Mouse (Mus musculus): Measurements from ENCODE around the gene Nudc. TPM values are rescaled to one million over a fixed set of nuclear protein-coding genes. Genes with fewer than 3 reads are reported as not detected.

Nudc gene
- polyA plus RNA-seq, 1 experiment from 2014 or later = 287 TPM

- H3K27ac ChIP-seq (ENCODE audit: low read depth, low read length) = no peak overlapping the region
Measured at GRCm38 (mm10) chr4:133570066-133570466, 24.3 kb upstream of the Nudc start.

GRCm38 (mm10) chr4:133569291-133570065 lies 23.7 kb upstream of the Nudc start:
- Histone ChIP-seq H3K9me3 (ENCODE audit: control insufficient read depth, low read length) (no peaks in the 10 kb centered on the region), H3K36me3 (ENCODE audit: control insufficient read depth, insufficient read depth, low read length) (no peaks in the 10 kb centered on the region), H3K27me3 (ENCODE audit: control insufficient read depth, insufficient read depth, low read length) (no peaks in the 10 kb centered on the region), H3K4me1 (ENCODE audit: control insufficient read depth, insufficient read depth, low read length) (no peaks in the 10 kb centered on the region), H3K9ac (ENCODE audit: low read depth, low read length) (no peak overlapping the region), H3K4me3 (ENCODE audit: low read length) (no peak overlapping the region), H3K27ac (ENCODE audit: low read depth, low read length) (no peak overlapping the region), H3K4me2 (replicated peaks; ENCODE audit: low read depth, low read length) (peak overlapping the region; percentile 5; the same call in 1 of the 2 replicates)
- no peak for ATAC-seq (ENCODE audit: low FRiP score, low TSS enrichment)
- WGBS = 57% methylated on average over 10 of the region's 10 CpGs

More at GRCm38 (mm10) chr4:133570066-133570466, 24.3 kb upstream of the Nudc start:
- H3K4me2 ChIP-seq (replicated peaks; ENCODE audit: low read depth, low read length) = peak overlapping the region; percentile 5; the same call in 1 of the 2 replicates
- H3K4me3 ChIP-seq (ENCODE audit: low read length) = no peak overlapping the region; the same call in 1 of the 2 replicates
- no peak for ATAC-seq (ENCODE audit: low FRiP score, low TSS enrichment)
- peaks cover under 1% of the 10 kb centered on the region; the same call in 1 of the 2 replicates for H3K4me1 ChIP-seq (ENCODE audit: control insufficient read depth, insufficient read depth, low read length)
- H3K9me3 ChIP-seq (ENCODE audit: control insufficient read depth, low read length) = no peaks in the 10 kb centered on the region
- H3K27me3 ChIP-seq (ENCODE audit: control insufficient read depth, insufficient read depth, low read length) = no peaks in the 10 kb centered on the region
- no peak overlapping the region for H3K9ac ChIP-seq (ENCODE audit: low read depth, low read length)
- H3K36me3 ChIP-seq (ENCODE audit: control insufficient read depth, insufficient read depth, low read length) = no peaks in the 10 kb centered on the region
- WGBS = 42% methylated on average over 10 of the region's 10 CpGs

- 0 out of 2 replicates have a peak, but pooled peaks cover 2% of the 10 kb centered on the region for H3K9me3 ChIP-seq (ENCODE audit: control insufficient read depth, low read length)
Measured at GRCm38 (mm10) chr4:133567251-133567650, 21.5 kb upstream of the Nudc start.

GRCm38 (mm10) chr4:133563123-133563571 lies 17.4 kb upstream of the Nudc start:
- ATAC-seq (ENCODE audit: low FRiP score, low TSS enrichment) = no peak
- Histone ChIP-seq H3K9ac (ENCODE audit: low read depth, low read length) (no peak overlapping the region), H3K9me3 (ENCODE audit: control insufficient read depth, low read length) (0 out of 2 replicates have a peak, but pooled peaks cover 2% of the 10 kb centered on the region), H3K27ac (ENCODE audit: low read depth, low read length) (no peak overlapping the region), H3K4me3 (ENCODE audit: low read length) (no peak overlapping the region), H3K4me1 (ENCODE audit: control insufficient read depth, insufficient read depth, low read length) (no peaks in the 10 kb centered on the region), H3K4me2 (replicated peaks; ENCODE audit: low read depth, low read length) (no peak overlapping the region), H3K36me3 (ENCODE audit: control insufficient read depth, insufficient read depth, low read length) (no peaks in the 10 kb centered on the region), H3K27me3 (ENCODE audit: control insufficient read depth, insufficient read depth, low read length) (no peaks in the 10 kb centered on the region)
- WGBS = 75% methylated on average over 11 of the region's 11 CpGs

More at GRCm38 (mm10) chr4:133567251-133567650, 21.5 kb upstream of the Nudc start:
- H3K9ac ChIP-seq (ENCODE audit: low read depth, low read length) = no peak overlapping the region
- no peaks in the 10 kb centered on the region for H3K4me1 ChIP-seq (ENCODE audit: control insufficient read depth, insufficient read depth, low read length)
- no peak for ATAC-seq (ENCODE audit: low FRiP score, low TSS enrichment)
- H3K4me3 ChIP-seq (ENCODE audit: low read length) = no peak overlapping the region
- 21% methylated on average over 8 of the region's 8 CpGs for WGBS
- no peaks in the 10 kb centered on the region for H3K36me3 ChIP-seq (ENCODE audit: control insufficient read depth, insufficient read depth, low read length)
- no peak overlapping the region for H3K4me2 ChIP-seq (replicated peaks; ENCODE audit: low read depth, low read length)
- H3K27ac ChIP-seq (ENCODE audit: low read depth, low read length) = no peak overlapping the region
- H3K27me3 ChIP-seq (ENCODE audit: control insufficient read depth, insufficient read depth, low read length) = no peaks in the 10 kb centered on the region

GRCm38 (mm10) chr4:133561622-133562021 lies 15.8 kb upstream of the Nudc start:
- no peaks in the 10 kb centered on the region for H3K4me1 ChIP-seq (ENCODE audit: control insufficient read depth, insufficient read depth, low read length)
- WGBS = 48% methylated on average over 4 of the region's 4 CpGs
- no peak for ATAC-seq (ENCODE audit: low FRiP score, low TSS enrichment)
- 0 out of 2 replicates have a peak, but pooled peaks cover 2% of the 10 kb centered on the region for H3K9me3 ChIP-seq (ENCODE audit: control insufficient read depth, low read length)
- H3K27me3 ChIP-seq (ENCODE audit: control insufficient read depth, insufficient read depth, low read length) = no peaks in the 10 kb centered on the region
- no peaks in the 10 kb centered on the region for H3K36me3 ChIP-seq (ENCODE audit: control insufficient read depth, insufficient read depth, low read length)
- no peak overlapping the region for H3K4me2 ChIP-seq (replicated peaks; ENCODE audit: low read depth, low read length)
- no peak overlapping the region for H3K27ac ChIP-seq (ENCODE audit: low read depth, low read length)
- no peak overlapping the region for H3K9ac ChIP-seq (ENCODE audit: low read depth, low read length)
- no peak overlapping the region for H3K4me3 ChIP-seq (ENCODE audit: low read length)

- Histone ChIP-seq H3K36me3 (ENCODE audit: control insufficient read depth, insufficient read depth, low read length) (no peaks in the 10 kb centered on the region), H3K27me3 (ENCODE audit: control insufficient read depth, insufficient read depth, low read length) (no peaks in the 10 kb centered on the region), H3K4me1 (ENCODE audit: control insufficient read depth, insufficient read depth, low read length) (no peaks in the 10 kb centered on the region), H3K4me2 (replicated peaks; ENCODE audit: low read depth, low read length) (no peak overlapping the region), H3K9me3 (ENCODE audit: control insufficient read depth, low read length) (0 out of 2 replicates have a peak, but pooled peaks cover 2% of the 10 kb centered on the region), H3K4me3 (ENCODE audit: low read length) (no peak overlapping the region), H3K27ac (ENCODE audit: low read depth, low read length) (no peak overlapping the region), H3K9ac (ENCODE audit: low read depth, low read length) (no peak overlapping the region)
- WGBS = 75% methylated on average over 4 of the region's 4 CpGs
- ATAC-seq (ENCODE audit: low FRiP score, low TSS enrichment) = no peak
Measured at GRCm38 (mm10) chr4:133559846-133560245, 14.1 kb upstream of the Nudc start.

GRCm38 (mm10) chr4:133557041-133557717 lies 11.4 kb upstream of the Nudc start:
- no peaks in the 10 kb centered on the region for H3K27me3 ChIP-seq (ENCODE audit: control insufficient read depth, insufficient read depth, low read length)
- H3K36me3 ChIP-seq (ENCODE audit: control insufficient read depth, insufficient read depth, low read length) = no peaks in the 10 kb centered on the region
- 34% methylated on average over 10 of the region's 10 CpGs for WGBS
- H3K27ac ChIP-seq (ENCODE audit: low read depth, low read length) = no peak overlapping the region
- H3K4me1 ChIP-seq (ENCODE audit: control insufficient read depth, insufficient read depth, low read length) = no peaks in the 10 kb centered on the region
- H3K4me3 ChIP-seq (ENCODE audit: low read length) = no peak overlapping the region
- no peak overlapping the region for H3K9ac ChIP-seq (ENCODE audit: low read depth, low read length)
- peak; percentile 32; the same call in 1 of the 2 replicates for ATAC-seq (ENCODE audit: low FRiP score, low TSS enrichment)
- H3K4me2 ChIP-seq (replicated peaks; ENCODE audit: low read depth, low read length) = no peak overlapping the region
- H3K9me3 ChIP-seq (ENCODE audit: control insufficient read depth, low read length) = no peaks in the 10 kb centered on the region

- Histone ChIP-seq H3K9me3 (ENCODE audit: control insufficient read depth, low read length) (no peaks in the 10 kb centered on the region), H3K27me3 (ENCODE audit: control insufficient read depth, insufficient read depth, low read length) (no peaks in the 10 kb centered on the region), H3K4me1 (ENCODE audit: control insufficient read depth, insufficient read depth, low read length) (no peaks in the 10 kb centered on the region), H3K27ac (ENCODE audit: low read depth, low read length) (no peak overlapping the region), H3K36me3 (ENCODE audit: control insufficient read depth, insufficient read depth, low read length) (no peaks in the 10 kb centered on the region), H3K4me2 (replicated peaks; ENCODE audit: low read depth, low read length) (no peak overlapping the region), H3K9ac (ENCODE audit: low read depth, low read length) (no peak overlapping the region), H3K4me3 (ENCODE audit: low read length) (no peak overlapping the region)
- WGBS = 76% methylated on average over 19 of the region's 19 CpGs
- ATAC-seq (ENCODE audit: low FRiP score, low TSS enrichment) = no peak
Measured at GRCm38 (mm10) chr4:133553448-133554330, 7.9 kb upstream of the Nudc start.

Data from kidney, embryonic 14.5 days (tissue).